Mouse (Mus musculus): ENCODE data around the gene Scnm1.

The Scnm1 gene

DNA sequence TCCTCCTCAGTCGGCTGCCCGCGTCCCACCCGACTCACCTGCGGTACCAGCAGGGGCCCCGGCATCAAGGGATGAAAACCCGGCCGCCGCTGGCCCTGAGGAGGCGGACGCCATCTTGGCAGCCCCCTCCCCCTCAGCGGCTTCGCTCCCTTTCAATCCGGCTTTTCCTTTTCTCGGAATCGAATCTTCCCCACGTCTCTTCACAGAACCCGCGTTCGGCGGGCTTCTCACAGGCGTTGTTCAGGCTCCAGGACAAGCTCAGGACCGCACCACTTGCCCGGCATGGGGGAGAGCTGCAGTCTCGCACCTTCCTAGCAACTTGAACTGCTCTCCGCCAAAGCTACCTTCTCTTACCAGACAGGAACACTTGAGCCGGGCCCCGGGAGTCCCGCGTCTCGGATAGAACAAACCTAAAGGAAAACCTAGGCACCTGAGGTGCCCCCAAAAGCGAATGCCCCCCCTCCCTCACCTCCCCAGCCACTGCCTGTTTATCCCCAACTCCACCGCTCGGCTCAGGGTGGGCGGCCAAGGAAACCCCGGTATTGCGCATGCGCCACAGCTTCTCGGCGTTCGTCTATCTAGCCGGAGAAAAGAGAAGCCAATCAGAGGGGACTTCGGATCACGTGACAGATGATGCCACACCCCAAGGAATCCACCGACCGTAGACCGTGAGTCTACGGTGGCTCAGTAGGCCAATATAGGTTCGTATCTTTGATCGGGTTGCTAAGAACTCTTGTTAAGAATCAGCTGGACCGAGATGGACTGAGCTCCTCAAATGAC is 27.3 kb downstream of the Scnm1 start, which contains the start of gene Pip5k1a:
Pip5k1a (minus strand) TSS at position 593 of the 780 bp plus-strand sequence.
- DNase-seq (ENCODE audit: low spot score), result peak; percentile 93

DNA sequence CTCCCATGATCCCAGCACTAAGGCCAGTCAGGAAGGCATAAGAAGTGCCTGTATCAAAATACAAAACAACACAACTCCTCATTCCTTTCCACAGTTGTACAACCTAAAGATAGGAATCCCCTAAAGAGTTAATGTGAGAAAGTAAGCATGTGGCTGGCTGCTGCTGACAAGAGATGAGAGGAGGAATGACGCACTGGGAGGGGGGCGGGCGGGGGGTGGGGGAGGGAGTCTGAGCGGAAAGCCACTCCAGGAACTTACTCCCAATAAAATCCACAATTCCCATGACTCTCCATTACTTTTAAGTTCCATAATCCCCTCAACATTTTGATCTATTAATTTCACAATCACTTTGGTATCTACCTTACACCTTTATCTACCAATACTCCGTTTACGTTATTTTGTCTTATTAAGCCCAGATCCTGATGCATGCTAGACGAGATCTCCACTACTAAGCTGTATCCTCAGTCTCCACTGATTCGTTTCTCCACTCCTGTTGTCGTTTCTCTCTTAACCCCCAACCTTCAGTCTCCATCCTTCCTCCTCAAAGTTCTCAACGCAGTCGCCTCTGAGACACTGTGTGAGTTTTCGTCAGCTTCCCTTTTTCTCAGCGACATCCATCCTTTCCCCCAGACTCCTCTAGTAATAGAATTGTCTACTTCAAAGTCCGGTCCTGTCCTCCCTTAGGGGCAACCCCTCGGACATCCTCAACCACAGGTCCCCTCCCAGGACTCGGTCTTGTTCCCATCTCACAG is 28.0 kb downstream of the Scnm1 start:
- DNase-seq (ENCODE audit: low spot score), result no peak

DNA sequence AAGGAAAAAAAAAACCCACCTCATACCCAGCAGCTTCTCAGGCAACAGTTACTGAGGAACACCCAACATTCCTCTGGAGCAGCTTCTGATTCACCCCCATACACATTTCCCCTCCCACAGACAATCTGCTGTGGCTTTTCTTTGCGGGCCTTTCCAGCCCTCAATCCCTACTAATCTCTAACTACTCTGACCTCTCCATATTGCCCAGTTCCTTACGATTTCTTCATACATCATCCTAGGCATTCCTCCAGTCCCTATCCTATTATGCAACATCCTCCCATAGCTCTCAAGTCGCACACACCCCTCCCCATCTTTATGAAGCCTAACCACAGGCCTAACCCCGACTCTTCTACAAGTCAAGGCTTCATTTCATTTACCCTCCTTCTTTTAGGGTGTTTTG is 28.7 kb downstream of the Scnm1 start:
- no peak for DNase-seq (ENCODE audit: low spot score)

GRCm38 (mm10) chr3:95100854-95101253 is 33.0 kb downstream of the Scnm1 start:
- no peak for DNase-seq (ENCODE audit: low spot score)

DNA sequence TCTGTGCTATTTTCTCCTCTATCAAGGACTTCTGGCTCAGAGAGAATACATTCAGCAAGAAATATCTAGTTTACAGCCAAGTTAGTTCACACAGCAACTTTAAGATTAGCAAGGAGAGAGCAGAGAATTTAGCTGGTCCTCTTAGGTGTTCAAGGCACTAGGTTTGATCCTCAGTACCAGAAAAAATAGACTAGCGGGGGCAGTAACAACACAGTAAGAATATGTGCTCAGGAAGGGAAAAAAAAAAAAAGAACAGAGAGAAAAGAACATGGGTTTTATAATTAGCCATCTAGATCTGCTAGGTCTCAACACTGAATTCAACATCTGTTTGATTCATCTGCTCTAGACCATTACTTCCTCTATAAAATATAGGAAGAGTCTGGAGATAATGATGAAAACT is 45.7 kb downstream of the Scnm1 start:
- DNase-seq (ENCODE audit: low spot score), result no peak

Measured in urinary bladder, postnatal 10 days (tissue).